Mouse (Mus musculus) testis, adult 2 months (tissue): Measurements from ENCODE around the gene Atp6v0e.

ENCODE experiments used
- CTCF ChIP-seq: fragments of 200-500 bp; IDR thresholded peaks from 2 replicates; pipeline ENCODE4 v1.5.1; 2012; ENCODE audit warnings: low read depth, mild to moderate bottlenecking, inconsistent platforms, low read length, moderate library complexity; ENCODE audit not compliant: control insufficient read depth, insufficient read depth, insufficient replicate concordance
- POLR2A ChIP-seq: fragments of 200-500 bp; IDR thresholded peaks from 2 replicates; pipeline ENCODE4 v1.6.1; 2012; ENCODE audit warnings: low read depth, mild to moderate bottlenecking, inconsistent platforms, low read length, moderate library complexity; ENCODE audit not compliant: control insufficient read depth

DNA sequence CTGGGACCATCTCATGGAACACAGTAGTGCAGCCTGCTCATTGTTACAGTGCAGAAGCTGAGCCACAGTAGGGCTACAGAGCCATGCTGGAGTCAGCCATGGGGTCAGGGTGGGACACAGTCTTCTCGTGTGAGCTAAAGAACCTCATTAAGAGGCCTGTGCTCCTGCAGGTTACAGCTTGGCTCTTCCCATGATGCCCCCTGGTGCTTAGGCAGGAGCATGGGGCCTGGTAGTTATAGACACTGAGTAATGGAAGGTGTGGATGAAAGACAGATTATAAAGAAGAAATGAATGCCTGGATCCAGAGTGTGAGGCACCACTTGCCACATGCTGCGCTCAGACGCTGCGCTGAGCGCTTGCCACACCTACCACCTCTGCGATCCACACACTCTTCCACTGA lies 34.6 kb upstream of the Atp6v0e start:
- TF ChIP-seq CTCF, result no peak
- no peak for TF ChIP-seq POLR2A
